Mouse (Mus musculus) intestine, postnatal 0 days (tissue): Measurements from ENCODE around the gene Ncor2. TPM values are rescaled to one million over a fixed set of nuclear protein-coding genes. Genes with fewer than 3 reads are reported as not detected.
A peak's percentile ranks its signal among the peaks of the same experiment; 100 is the strongest.

Experiments
- ATAC-seq: fragments of 200-750 bp; cut with Nextera tagmentation; 2 replicates; pipeline ENCODE4 v1.8.0; 2017; ENCODE audit warnings: mild to moderate bottlenecking, moderate TSS enrichment, moderate library complexity
- H3K27ac ChIP-seq: fragments of 300-500 bp; sonication (generic); 2 replicates; pipeline ENCODE4 v1.5.1; 2014; ENCODE audit warnings: mild to moderate bottlenecking, low read depth, low read length, moderate library complexity
- H3K27me3 ChIP-seq: fragments of 300-500 bp; sonication (generic); replicated peaks from 2 replicates; pipeline ENCODE4 v1.6.1; 2014; ENCODE audit warnings: low read length, mixed read lengths; ENCODE audit not compliant: control insufficient read depth, insufficient read depth
- H3K36me3 ChIP-seq: fragments of 300-500 bp; sonication (generic); 2 replicates; pipeline ENCODE4 v1.6.1; 2014; ENCODE audit warnings: mild to moderate bottlenecking, moderate library complexity; ENCODE audit not compliant: control insufficient read depth, insufficient read depth
- H3K4me1 ChIP-seq: fragments of 300-500 bp; sonication (generic); replicated peaks from 2 replicates; pipeline ENCODE4 v1.6.1; 2014; ENCODE audit warnings: antibody characterized with exemption, low read length, mixed read lengths; ENCODE audit not compliant: control insufficient read depth, insufficient read depth
- H3K4me2 ChIP-seq: fragments of 300-500 bp; sonication (generic); replicated peaks from 2 replicates; pipeline ENCODE4 v1.6.1; 2014; ENCODE audit warnings: low read depth, mild to moderate bottlenecking, moderate library complexity
- H3K4me3 ChIP-seq: fragments of 300-500 bp; sonication (generic); 2 replicates; pipeline ENCODE4 v1.5.1; 2014; ENCODE audit warnings: low read depth, low read length
- H3K9ac ChIP-seq: fragments of 300-500 bp; sonication (generic); 2 replicates; pipeline ENCODE4 v1.6.1; 2014; ENCODE audit warnings: mild to moderate bottlenecking, low read depth, low read length
- H3K9me3 ChIP-seq: fragments of 300-500 bp; sonication (generic); 2 replicates; pipeline ENCODE4 v1.6.1; 2016; ENCODE audit warnings: mixed run types; ENCODE audit not compliant: control insufficient read depth
- CTCF ChIP-seq: sonication (generic); IDR thresholded peaks from 2 replicates; pipeline ENCODE4 v1.5.1; 2016; ENCODE audit warnings: low read depth, mild to moderate bottlenecking, control low read depth, antibody characterized with exemption, moderate library complexity
- WGBS: fragments of 180-500 bp; shearing (Covaris S2); extraction: QIAGEN DNeasy Blood & Tissue Kit; methylation state at CpG from one replicate; pipeline ENCODE4 v1.1.7; 2014; 5-methylcytosine and 5-hydroxymethylcytosine counted together
- polyA plus RNA-seq: library from polyadenylated mRNA; unstranded; fragments of >200 nt; fragmentation: Nextera tagmentation; extraction: Ambion mirVana; gene quantifications from 2 replicates; pipeline ENCODE4 v1.2.1, GENCODE M21; 2015

The Ncor2 gene
- polyA plus RNA-seq, 1 experiment from 2014 or later = 7.1 TPM

- no peak overlapping the region for H3K27ac ChIP-seq
- no peak; the same call in 1 of the 2 replicates for ATAC-seq
- peak; percentile 17; the same call in 1 of the 2 replicates for TF ChIP-seq CTCF
Observed at GRCm38 (mm10) chr5:125188812-125189598, 10.0 kb upstream of the Ncor2 start.

GRCm38 (mm10) chr5:125184826-125185225 lies 5.8 kb upstream of the Ncor2 start:
- no peak for TF ChIP-seq CTCF
- H3K9ac ChIP-seq = no peak overlapping the region
- H3K4me1 ChIP-seq = no peaks in the 10 kb centered on the region
- H3K27ac ChIP-seq = no peak overlapping the region
- H3K9me3 ChIP-seq = no peaks in the 10 kb centered on the region
- no peak for ATAC-seq
- H3K36me3 ChIP-seq = no peaks in the 10 kb centered on the region
- no peaks in the 10 kb centered on the region for H3K27me3 ChIP-seq
- WGBS = 53% methylated on average over 6 of the region's 6 CpGs
- H3K4me2 ChIP-seq = no peak overlapping the region
- H3K4me3 ChIP-seq = no peak overlapping the region

More at GRCm38 (mm10) chr5:125188812-125189598, 10.0 kb upstream of the Ncor2 start:
- Histone ChIP-seq H3K4me1 (no peaks in the 10 kb centered on the region), H3K4me2 (no peak overlapping the region), H3K36me3 (no peaks in the 10 kb centered on the region), H3K9ac (no peak overlapping the region), H3K27me3 (no peaks in the 10 kb centered on the region), H3K9me3 (no peaks in the 10 kb centered on the region), H3K4me3 (no peak overlapping the region)
- WGBS = 20% methylated on average over 12 of the region's 12 CpGs

GRCm38 (mm10) chr5:125183321-125184003 lies 4.4 kb upstream of the Ncor2 start:
- no peak overlapping the region for H3K4me3 ChIP-seq
- no peak for TF ChIP-seq CTCF
- no peak overlapping the region for H3K4me2 ChIP-seq
- WGBS = 51% methylated on average over 23 of the region's 23 CpGs
- no peaks in the 10 kb centered on the region for H3K27me3 ChIP-seq
- no peaks in the 10 kb centered on the region for H3K36me3 ChIP-seq
- no peak overlapping the region for H3K9ac ChIP-seq
- no peaks in the 10 kb centered on the region for H3K9me3 ChIP-seq
- ATAC-seq = no peak
- H3K4me1 ChIP-seq = no peaks in the 10 kb centered on the region
- no peak overlapping the region for H3K27ac ChIP-seq

- Histone ChIP-seq H3K27ac (peak overlapping the region; percentile 75; the same call in 1 of the 2 replicates), H3K4me1 (no peaks in the 10 kb centered on the region)
- WGBS = 77% methylated on average over 6 of the region's 6 CpGs
Observed at GRCm38 (mm10) chr5:125180630-125181263, 1.7 kb upstream of the Ncor2 start.

GRCm38 (mm10) chr5:125179735-125180629 lies 963 bp upstream of the Ncor2 start:
- peak overlapping the region; percentile 73 for H3K4me3 ChIP-seq

More at GRCm38 (mm10) chr5:125180630-125181263, 1.7 kb upstream of the Ncor2 start:
- Histone ChIP-seq H3K4me3 (no peak overlapping the region), H3K27me3 (no peaks in the 10 kb centered on the region), H3K36me3 (no peaks in the 10 kb centered on the region), H3K9me3 (no peaks in the 10 kb centered on the region), H3K4me2 (no peak overlapping the region), H3K9ac (no peak overlapping the region)
- no peak for TF ChIP-seq CTCF
- ATAC-seq = no peak

More at GRCm38 (mm10) chr5:125179735-125180629, 963 bp upstream of the Ncor2 start:
- no peaks in the 10 kb centered on the region for H3K27me3 ChIP-seq
- no peaks in the 10 kb centered on the region for H3K9me3 ChIP-seq
- peak overlapping the region; percentile 98 for H3K4me2 ChIP-seq
- H3K36me3 ChIP-seq = no peaks in the 10 kb centered on the region
- 0 out of 2 replicates have a peak overlapping the region, but pooled peaks have one; percentile 73 for H3K9ac ChIP-seq
- ATAC-seq = no peak
- no peak for TF ChIP-seq CTCF
- H3K27ac ChIP-seq = peak overlapping the region; percentile 75
- 2% methylated on average over 21 of the region's 25 CpGs for WGBS
- H3K4me1 ChIP-seq = no peaks in the 10 kb centered on the region
